Mouse (Mus musculus): ENCODE results near the gene Tmco1. TPM values are rescaled to one million over a fixed set of nuclear protein-coding genes. Genes with fewer than 3 reads are reported as not detected.
"Not testable (repeated sequence)": the region's sequence is repeated elsewhere in the genome, so short reads cannot be mapped to it uniquely, and the experiment has no call there.

The Tmco1 gene
- polyA plus RNA-seq, 1 experiment, result 43.7 TPM

DNA sequence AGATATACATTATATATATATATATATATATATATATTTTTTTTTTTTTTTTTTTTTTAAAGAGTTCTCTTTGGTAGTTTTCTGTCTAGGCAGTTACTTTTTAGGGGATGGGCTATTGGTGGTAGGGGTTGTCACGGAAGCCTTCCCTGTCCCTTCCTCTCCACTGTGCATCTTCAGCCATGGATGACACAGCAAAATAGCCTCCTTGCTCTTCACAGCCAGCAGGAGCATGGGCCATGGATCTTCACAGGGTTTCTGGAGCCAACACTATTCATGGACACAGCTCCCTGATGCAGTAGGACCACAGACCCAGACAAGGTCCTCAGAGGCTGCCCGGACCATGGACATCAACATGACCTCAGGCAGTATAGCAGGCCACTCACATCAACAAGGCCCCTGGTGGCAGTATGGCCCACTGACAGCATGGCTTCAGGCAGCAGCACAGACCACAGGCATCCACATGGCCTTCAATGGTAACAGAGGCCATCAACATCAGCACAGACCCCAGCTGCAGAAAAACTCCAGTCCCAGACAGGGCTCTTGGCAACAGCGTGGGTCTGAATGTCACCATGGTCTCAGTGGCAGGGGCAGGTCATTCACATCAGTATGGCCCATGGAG is 32.8 kb downstream of the Tmco1 start:
- TF ChIP-seq EP300 (IDR thresholded peaks at IDR 0.05; ENCODE audit: insufficient read depth, low read depth, low read length) (no peak), CTCF (IDR thresholded peaks at IDR 0.05; ENCODE audit: low read depth, low read length) (no peak), POLR2A (IDR thresholded peaks at IDR 0.05; ENCODE audit: insufficient read depth, low read length) (no peak)
- Histone ChIP-seq H3K4me1 (ENCODE audit: control insufficient read depth, insufficient read depth, low read length) (no peaks in the 10 kb centered on the region), H3K9me3 (replicated peaks; ENCODE audit: control insufficient read depth, insufficient read depth, low read length, poor library complexity, severe bottlenecking) (no peaks in the 10 kb centered on the region), H3K36me3 (ENCODE audit: control insufficient read depth, insufficient read depth, low read length, poor library complexity, severe bottlenecking) (no peaks in the 10 kb centered on the region), H3K27me3 (ENCODE audit: control insufficient read depth, insufficient read depth, low read length, poor library complexity, severe bottlenecking) (no peaks in the 10 kb centered on the region), H3K27ac (ENCODE audit: insufficient read depth, low read length) (no peak overlapping the region), H3K4me3 (ENCODE audit: low read depth, low read length) (no peak overlapping the region), H3K9ac (ENCODE audit: low read depth, poor library complexity, severe bottlenecking) (no peak overlapping the region)

DNA sequence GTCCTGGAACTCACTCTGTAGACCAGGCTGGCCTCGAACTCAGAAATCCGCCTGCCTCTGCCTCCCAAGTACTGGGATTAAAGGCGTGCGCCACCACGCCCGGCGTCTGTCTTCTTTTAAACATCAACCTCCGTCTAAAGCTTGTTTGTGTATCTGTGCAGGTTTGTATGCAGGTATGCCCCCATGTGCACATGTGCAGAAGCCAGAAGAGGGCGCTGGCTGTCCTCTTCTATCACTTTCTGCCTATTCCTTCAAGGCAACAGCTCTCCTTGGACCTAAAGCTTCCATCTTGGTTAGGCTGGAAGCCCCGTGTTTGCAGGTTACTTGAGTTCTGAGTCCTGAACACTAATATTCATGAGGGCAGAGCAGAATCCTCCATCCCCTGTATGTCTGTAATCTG is 34.7 kb downstream of the Tmco1 start:
- Histone ChIP-seq H3K4me1 (ENCODE audit: control insufficient read depth, insufficient read depth, low read length) (no peaks in the 10 kb centered on the region), H3K27me3 (ENCODE audit: control insufficient read depth, insufficient read depth, low read length, poor library complexity, severe bottlenecking) (no peaks in the 10 kb centered on the region), H3K27ac (ENCODE audit: insufficient read depth, low read length) (no peak overlapping the region), H3K9ac (ENCODE audit: low read depth, poor library complexity, severe bottlenecking) (no peak overlapping the region), H3K4me3 (ENCODE audit: low read depth, low read length) (no peak overlapping the region), H3K36me3 (ENCODE audit: control insufficient read depth, insufficient read depth, low read length, poor library complexity, severe bottlenecking) (no peaks in the 10 kb centered on the region), H3K9me3 (replicated peaks; ENCODE audit: control insufficient read depth, insufficient read depth, low read length, poor library complexity, severe bottlenecking) (no peaks in the 10 kb centered on the region)
- TF ChIP-seq EP300 (IDR thresholded peaks at IDR 0.05; ENCODE audit: insufficient read depth, low read depth, low read length) (no peak), CTCF (IDR thresholded peaks at IDR 0.05; ENCODE audit: low read depth, low read length) (peak; percentile 7), POLR2A (IDR thresholded peaks at IDR 0.05; ENCODE audit: insufficient read depth, low read length) (no peak)

DNA sequence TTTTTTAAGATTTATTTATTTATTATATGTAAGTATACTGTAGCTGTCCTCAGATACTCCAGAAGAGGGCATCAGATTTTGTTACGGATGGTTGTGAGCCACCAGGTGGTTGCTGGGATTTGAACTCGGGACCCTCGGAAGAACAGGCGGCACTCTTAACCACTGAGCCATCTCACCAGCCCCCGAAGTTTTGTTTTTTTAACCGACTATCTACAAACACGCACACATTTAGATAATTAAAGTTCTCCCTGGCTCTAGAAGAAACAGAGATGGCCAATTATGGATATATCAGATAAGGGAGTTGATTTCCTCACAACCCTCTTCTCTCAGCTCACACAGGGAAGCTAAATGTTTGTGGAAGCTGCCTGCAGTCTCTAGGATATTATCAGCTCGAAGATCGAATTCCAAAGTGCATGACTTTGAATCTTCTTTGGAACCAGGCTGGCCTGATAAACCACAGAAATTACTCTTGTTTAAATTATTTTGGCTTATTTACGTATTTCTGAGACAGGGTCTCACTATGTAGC is 37.9 kb downstream of the Tmco1 start:
- H3K4me1 ChIP-seq (ENCODE audit: control insufficient read depth, insufficient read depth, low read length); H3K9ac ChIP-seq (ENCODE audit: low read depth, poor library complexity, severe bottlenecking); H3K4me3 ChIP-seq (ENCODE audit: low read depth, low read length); H3K27me3 ChIP-seq (ENCODE audit: control insufficient read depth, insufficient read depth, low read length, poor library complexity, severe bottlenecking); H3K36me3 ChIP-seq (ENCODE audit: control insufficient read depth, insufficient read depth, low read length, poor library complexity, severe bottlenecking); H3K27ac ChIP-seq (ENCODE audit: insufficient read depth, low read length); H3K9me3 ChIP-seq (replicated peaks; ENCODE audit: control insufficient read depth, insufficient read depth, low read length, poor library complexity, severe bottlenecking): not testable (repeated sequence)

DNA sequence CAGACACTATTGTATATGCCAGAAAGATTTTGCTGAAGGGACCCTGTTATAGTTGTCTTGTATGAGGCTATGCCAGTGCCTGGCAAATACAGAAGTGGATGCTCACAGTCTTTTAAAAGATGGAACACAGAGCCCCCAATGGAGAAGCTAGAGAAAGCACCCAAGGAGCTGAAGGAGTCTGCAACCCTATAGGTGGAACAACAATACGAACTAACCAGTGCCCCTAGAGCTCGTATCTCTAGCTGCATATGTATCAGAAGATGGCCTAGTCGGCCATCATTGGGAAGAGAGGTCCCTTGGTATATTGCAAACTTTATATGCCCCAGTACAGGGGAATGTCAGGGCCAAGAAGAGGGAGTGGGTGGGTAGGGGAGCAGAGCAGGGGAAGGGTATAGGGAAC is 41.0 kb downstream of the Tmco1 start:
- 0 out of 2 replicates have a peak overlapping the region, but pooled peaks have one; percentile 76 for H3K9ac ChIP-seq (ENCODE audit: low read depth, poor library complexity, severe bottlenecking)
- H3K36me3 ChIP-seq (ENCODE audit: control insufficient read depth, insufficient read depth, low read length, poor library complexity, severe bottlenecking); H3K27me3 ChIP-seq (ENCODE audit: control insufficient read depth, insufficient read depth, low read length, poor library complexity, severe bottlenecking); H3K27ac ChIP-seq (ENCODE audit: insufficient read depth, low read length); H3K4me1 ChIP-seq (ENCODE audit: control insufficient read depth, insufficient read depth, low read length); H3K9me3 ChIP-seq (replicated peaks; ENCODE audit: control insufficient read depth, insufficient read depth, low read length, poor library complexity, severe bottlenecking); H3K4me3 ChIP-seq (ENCODE audit: low read depth, low read length): not testable (repeated sequence)

- TF ChIP-seq CTCF (IDR thresholded peaks at IDR 0.05; ENCODE audit: low read depth, low read length) (no peak), EP300 (IDR thresholded peaks at IDR 0.05; ENCODE audit: insufficient read depth, low read depth, low read length) (no peak), POLR2A (IDR thresholded peaks at IDR 0.05; ENCODE audit: insufficient read depth, low read length) (peak; percentile 83)
- peak within 1 kb of the TSS; percentile 76 for H3K9ac ChIP-seq (ENCODE audit: low read depth, poor library complexity, severe bottlenecking)
- peak within 1 kb of the TSS; percentile 8 for H3K27ac ChIP-seq (ENCODE audit: insufficient read depth, low read length)
- no peaks in the 10 kb centered on the region for H3K4me1 ChIP-seq (ENCODE audit: control insufficient read depth, insufficient read depth, low read length)
- peaks cover 14% of the 10 kb centered on the region; the same call in 1 of the 2 replicates for H3K36me3 ChIP-seq (ENCODE audit: control insufficient read depth, insufficient read depth, low read length, poor library complexity, severe bottlenecking)
- H3K9me3 ChIP-seq (replicated peaks; ENCODE audit: control insufficient read depth, insufficient read depth, low read length, poor library complexity, severe bottlenecking), result no peaks in the 10 kb centered on the region
- H3K4me3 ChIP-seq (ENCODE audit: low read depth, low read length), result peak within 1 kb of the TSS; percentile 73
- H3K27me3 ChIP-seq (ENCODE audit: control insufficient read depth, insufficient read depth, low read length, poor library complexity, severe bottlenecking), result no peaks in the 10 kb centered on the region
These were observed 41.8 kb downstream of the Tmco1 start, which contains the start of gene Aldh9a1 for GRCm38 (mm10) chr1:167349815-167350596. Aldh9a1 (plus strand) TSS chr1:167349991.

Data from ES-Bruce4 (cell line).